7 mouse cellular contexts compared by ENCODE assay signal in genomic region chr11:98962421-98963095, GRCm38 (mm10). TPM values are rescaled to one million over a fixed set of nuclear protein-coding genes. Genes with fewer than 3 reads are reported as not detected.
DNase-seq lines count a peak whose midpoint lies in the region; ATAC-seq lines count a peak whose summit lies in the region.

No protein-coding gene starts in this region.

- H3K4me1 ChIP-seq in megakaryocyte, embryonic 14.5 days = peaks cover 62% of the 10 kb centered on the region
- H3K4me1 ChIP-seq in forebrain, embryonic 12.5 days = peaks cover 87% of the 10 kb centered on the region
- peaks cover 89% of the 10 kb centered on the region for H3K4me1 ChIP-seq in limb, embryonic 10.5 days
- peaks cover 87% of the 10 kb centered on the region for H3K4me1 ChIP-seq in neural tube, embryonic 15.5 days

- ATAC-seq in megakaryocyte, adult 5-6 weeks (ENCODE audit: poor library complexity, severe bottlenecking) = no peak
- no peak for ATAC-seq in forebrain, embryonic 12.5 days (ENCODE audit: low FRiP score)
- ATAC-seq in neural tube, embryonic 15.5 days (ENCODE audit: low FRiP score) = no peak

- DNase-seq in limb, embryonic 10.5 days (ENCODE audit: low spot score) = no peak
- no peak for DNase-seq in layer of hippocampus, postnatal 10 days (ENCODE audit: low spot score in 2 of 2)
- DNase-seq in frontal cortex, postnatal 25 days (ENCODE audit: low spot score in 2 of 2) = no peak

- H3K27me3 ChIP-seq in megakaryocyte, embryonic 14.5 days (replicated peaks) = peaks cover 95% of the 10 kb centered on the region
- peaks cover 32% of the 10 kb centered on the region for H3K27me3 ChIP-seq in forebrain, embryonic 12.5 days
- no peaks in the 10 kb centered on the region for H3K27me3 ChIP-seq in limb, embryonic 10.5 days (ENCODE audit: low read depth, poor library complexity, severe bottlenecking)
- no peaks in the 10 kb centered on the region for H3K27me3 ChIP-seq in neural tube, embryonic 15.5 days (replicated peaks)

- H3K4me2 ChIP-seq in forebrain, embryonic 12.5 days = peak overlapping the region; percentile 100
- H3K4me2 ChIP-seq in neural tube, embryonic 15.5 days = peak overlapping the region; percentile 99

- peak overlapping the region; percentile 85 for H3K4me3 ChIP-seq in megakaryocyte, embryonic 14.5 days (replicated peaks)
- H3K4me3 ChIP-seq in forebrain, embryonic 12.5 days (replicated peaks) = peak overlapping the region; percentile 63
- H3K4me3 ChIP-seq in limb, embryonic 10.5 days = peak overlapping the region; percentile 80
- H3K4me3 ChIP-seq in neural tube, embryonic 15.5 days (replicated peaks) = peak overlapping the region; percentile 64

- H3K9me3 ChIP-seq in megakaryocyte, embryonic 14.5 days = no peaks in the 10 kb centered on the region
- no peaks in the 10 kb centered on the region for H3K9me3 ChIP-seq in forebrain, embryonic 12.5 days
- H3K9me3 ChIP-seq in limb, embryonic 10.5 days (replicated peaks) = no peaks in the 10 kb centered on the region
- H3K9me3 ChIP-seq in neural tube, embryonic 15.5 days (replicated peaks) = no peaks in the 10 kb centered on the region

- H3K36me3 ChIP-seq in megakaryocyte, embryonic 14.5 days (replicated peaks; ENCODE audit: low read length) = no peaks in the 10 kb centered on the region
- no peaks in the 10 kb centered on the region for H3K36me3 ChIP-seq in forebrain, embryonic 12.5 days (replicated peaks)
- H3K36me3 ChIP-seq in limb, embryonic 10.5 days = peaks cover 30% of the 10 kb centered on the region
- H3K36me3 ChIP-seq in neural tube, embryonic 15.5 days = no peaks in the 10 kb centered on the region

- WGBS in forebrain, embryonic 12.5 days = 6% methylated on average over 12 of the region's 12 CpGs
- WGBS in limb, embryonic 10.5 days = 2% methylated on average over 12 of the region's 12 CpGs
- WGBS in neural tube, embryonic 15.5 days = 3% methylated on average over 12 of the region's 12 CpGs

- H3K9ac ChIP-seq in forebrain, embryonic 12.5 days = peak overlapping the region; percentile 60; the same call in 1 of the 2 replicates
- peak overlapping the region; percentile 44 for H3K9ac ChIP-seq in neural tube, embryonic 15.5 days (replicated peaks)

- H3K27ac ChIP-seq in forebrain, embryonic 12.5 days = peak overlapping the region; percentile 46; the same call in 1 of the 2 replicates
- H3K27ac ChIP-seq in limb, embryonic 10.5 days = peak overlapping the region; percentile 89
- H3K27ac ChIP-seq in neural tube, embryonic 15.5 days (replicated peaks) = peak overlapping the region; percentile 83

RNA-seq across cellular contexts. Expression of gene Gjd3, which starts 20.3 kb away (rescaled TPM):
- not detected in 2 replicates for polyA plus RNA-seq in megakaryocyte, embryonic 14.5 days (2012; ENCODE audit: insufficient read depth, low replicate concordance)
- total RNA-seq in megakaryocyte, adult 5-6 weeks (2015) = not detected in 2 replicates
- not detected in 2 replicates for total RNA-seq in megakaryocyte, adult 5-6 weeks (2017)
- 0.24 and 0.47 TPM in 2 replicates for polyA plus RNA-seq in forebrain, embryonic 12.5 days (2016; fragmentation: Nextera tagmentation; extraction: Ambion mirVana)
- 0.24 and 0.29 TPM in 2 replicates for polyA plus RNA-seq in limb, embryonic 10.5 days (2016; fragmentation: Nextera tagmentation; extraction: Ambion mirVana)
- 2.2 and 3.0 TPM in 2 replicates for polyA plus RNA-seq in neural tube, embryonic 15.5 days (2015; fragmentation: Nextera tagmentation; extraction: Ambion mirVana)
- total RNA-seq in layer of hippocampus, postnatal 10 days (2021) = 1 to 10 TPM; 2.4 to 3.6 TPM

RNA-seq across cellular contexts. Expression of gene Rara, which starts 34.9 kb away (rescaled TPM):
- polyA plus RNA-seq in megakaryocyte, embryonic 14.5 days (2012; ENCODE audit: insufficient read depth, low replicate concordance) = 11.8 and 25.3 TPM in 2 replicates
- 124 and 125 TPM in 2 replicates for total RNA-seq in megakaryocyte, adult 5-6 weeks (2015)
- 38.8 and 43.3 TPM in 2 replicates for total RNA-seq in megakaryocyte, adult 5-6 weeks (2017)
- 14.0 and 16.4 TPM in 2 replicates for polyA plus RNA-seq in forebrain, embryonic 12.5 days (2016; fragmentation: Nextera tagmentation; extraction: Ambion mirVana)
- 38.4 and 43.7 TPM in 2 replicates for polyA plus RNA-seq in limb, embryonic 10.5 days (2016; fragmentation: Nextera tagmentation; extraction: Ambion mirVana)
- polyA plus RNA-seq in neural tube, embryonic 15.5 days (2015; fragmentation: Nextera tagmentation; extraction: Ambion mirVana) = 17.3 and 19.9 TPM in 2 replicates
- total RNA-seq in layer of hippocampus, postnatal 10 days (2021) = 10 to 100 TPM; 21.7 to 24.0 TPM

RNA-seq across cellular contexts. Expression of gene Cdc6, which starts 55.0 kb away (rescaled TPM):
- polyA plus RNA-seq in megakaryocyte, embryonic 14.5 days (2012; ENCODE audit: insufficient read depth, low replicate concordance) = 0.44 TPM in 1 of 2 replicates, not detected in the other
- total RNA-seq in megakaryocyte, adult 5-6 weeks (2015) = 26.4 and 31.3 TPM in 2 replicates
- total RNA-seq in megakaryocyte, adult 5-6 weeks (2017) = 26.5 and 27.5 TPM in 2 replicates
- polyA plus RNA-seq in forebrain, embryonic 12.5 days (2016; fragmentation: Nextera tagmentation; extraction: Ambion mirVana) = 38.0 and 43.1 TPM in 2 replicates
- 69.9 and 79.5 TPM in 2 replicates for polyA plus RNA-seq in limb, embryonic 10.5 days (2016; fragmentation: Nextera tagmentation; extraction: Ambion mirVana)
- polyA plus RNA-seq in neural tube, embryonic 15.5 days (2015; fragmentation: Nextera tagmentation; extraction: Ambion mirVana) = 3.8 and 12.0 TPM in 2 replicates
- total RNA-seq in layer of hippocampus, postnatal 10 days (2021) = 1 to 10 TPM; 1.1 to 2.2 TPM
